Mouse (Mus musculus): ENCODE results near the gene Fut8.

The Fut8 gene

DNA sequence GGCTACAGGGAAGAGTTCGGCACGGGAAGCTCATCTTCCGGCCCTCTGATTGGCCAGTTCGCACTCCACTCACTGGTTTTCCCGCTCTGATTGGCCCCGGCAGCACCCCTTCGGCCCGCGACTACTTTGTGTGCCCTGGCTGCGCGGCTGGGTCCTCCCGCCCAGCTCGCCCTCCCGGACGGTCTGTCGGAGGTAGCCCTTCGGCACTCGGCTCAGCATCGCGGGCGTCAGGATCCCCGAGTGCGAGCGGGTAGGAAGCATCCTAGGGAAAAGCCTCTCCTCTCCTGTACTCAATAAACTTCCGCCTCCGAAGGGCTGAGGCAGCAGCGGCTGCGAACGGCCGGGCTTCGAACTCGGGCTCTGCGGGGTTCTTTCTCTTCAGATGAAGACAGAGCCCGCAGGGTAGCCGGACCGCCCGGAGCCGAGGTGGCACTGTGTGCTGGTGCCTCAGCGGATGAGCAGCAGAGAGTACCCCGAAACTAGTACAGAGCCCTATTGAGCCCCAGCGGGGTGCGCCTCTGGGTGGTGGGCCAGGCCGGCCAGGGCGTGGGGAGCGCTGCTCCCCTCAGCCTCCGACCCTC, at the start of gene Fut8:
TSS of gene Fut8 (plus strand) at position 176 of the 581 bp plus-strand sequence.
- peak; percentile 93 for DNase-seq

DNA sequence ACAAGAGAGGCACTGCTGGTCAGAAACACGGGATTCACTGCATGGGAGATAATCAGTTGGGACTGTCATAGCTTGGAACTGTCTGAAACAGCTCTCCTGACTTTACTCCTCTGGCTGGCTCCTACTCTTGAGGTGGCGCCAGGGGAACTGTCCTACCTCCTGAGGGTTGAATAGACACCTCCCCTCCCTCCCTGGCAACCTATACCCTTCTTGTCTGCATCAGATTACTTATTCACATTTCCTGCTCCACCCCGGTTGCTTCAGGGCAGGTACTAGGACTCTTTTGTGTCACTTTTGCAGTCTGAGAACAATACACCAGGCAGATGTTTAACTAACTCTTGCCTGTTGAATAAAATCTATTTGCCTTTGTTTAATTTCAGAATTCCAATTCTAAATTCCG, 48.8 kb upstream of the Fut8 start:
- no peak for DNase-seq

DNA sequence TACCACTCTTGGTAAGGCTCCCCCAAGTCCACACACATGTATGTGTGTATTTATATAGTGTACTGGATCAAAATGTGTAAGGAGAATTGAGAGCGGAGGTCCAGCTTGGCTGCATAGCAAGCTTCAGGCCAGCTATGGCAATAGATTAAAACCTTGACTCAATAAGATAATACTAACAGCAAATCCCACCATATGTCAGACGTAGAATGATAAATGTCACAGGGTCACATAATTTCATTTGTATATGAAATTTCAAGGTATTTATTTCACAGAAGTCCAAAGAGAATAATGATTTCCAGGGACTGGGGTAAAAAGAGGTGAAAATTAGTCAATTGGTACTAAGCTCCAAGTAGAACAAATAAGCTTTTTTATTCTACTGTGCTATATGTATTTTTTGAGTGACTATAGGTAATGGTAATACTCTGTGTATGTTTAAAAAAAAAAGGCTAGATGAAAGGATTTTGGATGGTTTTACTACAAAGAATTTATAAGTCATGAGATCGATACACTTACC, 47.9 kb upstream of the Fut8 start:
- no peak for DNase-seq

DNA sequence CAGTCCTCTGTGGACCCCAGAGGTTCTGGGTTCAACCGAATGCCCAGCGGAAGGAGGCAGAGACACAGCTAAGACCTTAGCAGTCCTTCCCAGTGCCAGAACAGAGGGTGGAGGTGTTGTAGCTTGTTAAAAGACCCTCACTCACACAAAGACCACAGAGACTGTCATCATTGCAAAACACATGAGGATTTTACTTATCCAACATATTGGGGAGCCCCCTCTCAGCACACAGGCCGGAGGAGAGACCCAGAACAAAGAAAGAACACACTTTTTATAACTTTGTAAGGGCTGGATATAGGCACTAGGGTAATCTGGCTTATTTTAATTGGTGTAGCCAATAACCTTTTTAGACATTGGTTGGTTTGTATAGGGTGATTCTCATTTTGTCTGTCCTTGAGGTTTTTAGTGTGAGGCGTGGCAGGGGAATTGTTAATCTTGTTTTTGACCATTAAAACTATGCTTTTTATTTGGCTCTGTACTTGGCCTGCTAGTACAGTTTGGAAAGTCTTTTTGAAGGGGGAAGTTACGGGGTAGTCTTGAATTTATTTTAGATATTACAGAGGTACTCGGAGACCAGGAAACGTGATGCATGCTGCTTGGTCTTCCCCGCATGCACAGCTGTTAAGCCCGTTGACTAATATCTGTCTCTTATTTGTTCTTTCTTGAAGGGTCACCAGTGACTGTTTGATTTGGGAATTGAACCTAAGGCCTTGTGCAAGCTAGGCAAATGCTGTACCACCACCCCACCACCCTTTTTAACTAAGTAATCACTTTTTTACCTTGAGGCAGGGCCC, 46.2 kb upstream of the Fut8 start:
- no peak for DNase-seq

DNA sequence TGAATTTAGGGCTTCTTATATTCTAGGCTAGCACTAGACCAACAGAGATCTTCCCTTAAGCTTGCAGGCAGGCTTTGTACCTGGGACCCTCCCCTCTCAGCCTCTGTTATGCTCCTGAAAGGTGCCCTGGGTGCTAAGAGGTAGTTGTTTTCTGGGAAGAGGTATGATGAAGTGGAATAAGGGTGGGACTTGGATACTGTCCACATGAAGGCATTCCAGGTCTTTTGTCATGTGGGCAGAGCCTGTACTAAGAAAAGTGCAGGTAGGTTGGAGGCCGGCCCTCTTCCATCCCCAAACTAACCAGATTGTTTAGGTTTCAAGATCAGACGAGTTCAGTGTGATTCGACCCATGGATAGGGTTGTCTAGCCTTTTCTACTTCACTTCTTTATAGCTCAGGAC, 45.2 kb upstream of the Fut8 start:
- no peak for DNase-seq

DNA sequence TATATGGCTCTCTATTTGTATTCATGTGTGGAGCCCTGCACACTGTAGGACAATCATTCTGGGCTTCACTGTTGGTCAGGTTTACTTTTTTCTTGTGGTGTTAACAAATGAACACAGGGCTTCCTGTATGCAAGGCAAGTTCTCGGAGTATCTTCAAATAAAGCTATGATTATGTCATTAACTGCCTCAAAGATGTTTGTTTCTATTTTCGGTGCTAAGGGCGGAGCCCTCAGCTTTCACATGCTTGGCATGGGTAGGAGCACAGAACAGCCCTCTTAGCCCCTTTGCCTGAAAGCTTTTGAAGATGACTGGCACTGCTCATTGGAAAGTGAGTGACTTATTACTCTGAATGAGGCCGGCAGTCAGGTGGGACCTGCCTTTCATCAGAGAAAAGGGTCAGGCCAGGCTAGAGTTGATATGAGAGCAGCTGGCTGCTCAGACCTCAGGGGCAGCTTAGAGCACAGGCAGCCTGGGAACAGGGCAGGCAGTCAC, 44.7 kb upstream of the Fut8 start:
- no peak for DNase-seq

DNA sequence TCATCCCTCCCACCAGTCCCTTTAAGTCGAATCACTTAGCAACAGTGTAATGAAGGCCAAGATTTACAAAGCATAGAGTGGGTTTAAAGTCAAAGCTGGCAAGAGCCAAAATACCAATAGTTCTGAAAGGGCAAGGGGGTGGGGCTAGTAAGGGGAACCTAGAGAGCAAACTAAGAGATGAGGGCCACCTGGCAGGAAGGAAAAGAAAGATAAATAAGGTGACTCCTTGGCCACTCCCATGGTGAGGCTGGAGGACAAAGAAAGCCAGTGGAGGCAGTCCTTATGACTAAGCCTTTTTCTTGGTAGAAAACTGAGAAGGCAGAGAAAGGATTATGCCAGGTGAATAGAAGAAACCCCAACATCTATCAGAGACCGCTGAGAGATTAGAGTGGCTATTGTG, 42.9 kb upstream of the Fut8 start:
- no peak for DNase-seq

DNA sequence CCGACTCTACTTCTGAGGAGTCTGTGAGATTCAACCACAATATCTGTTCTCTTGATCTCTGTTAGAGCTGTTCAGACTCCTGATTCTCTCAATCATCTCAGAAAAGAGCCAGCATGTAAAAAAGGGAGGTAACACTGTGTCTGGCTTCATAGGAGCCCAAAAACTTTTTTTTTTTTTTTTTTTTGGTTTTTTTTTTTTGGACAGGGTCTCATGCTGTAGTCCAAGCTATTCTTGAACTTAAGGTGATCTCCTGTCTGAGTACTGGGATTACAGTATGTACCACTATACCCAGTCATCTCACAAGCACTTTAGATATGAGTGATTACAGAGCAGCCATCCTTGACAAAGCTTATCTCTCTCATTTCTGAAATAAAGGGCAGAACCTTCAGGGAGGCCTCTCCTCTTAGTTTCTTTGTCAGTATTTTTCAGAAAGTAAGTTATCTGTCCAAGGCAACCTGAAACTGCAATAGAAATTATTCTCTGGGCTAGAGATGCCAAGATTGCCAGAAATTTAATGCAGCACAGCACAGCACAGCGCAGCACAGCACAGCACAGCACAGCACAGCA, 41.3 kb upstream of the Fut8 start:
- DNase-seq: no peak

DNA sequence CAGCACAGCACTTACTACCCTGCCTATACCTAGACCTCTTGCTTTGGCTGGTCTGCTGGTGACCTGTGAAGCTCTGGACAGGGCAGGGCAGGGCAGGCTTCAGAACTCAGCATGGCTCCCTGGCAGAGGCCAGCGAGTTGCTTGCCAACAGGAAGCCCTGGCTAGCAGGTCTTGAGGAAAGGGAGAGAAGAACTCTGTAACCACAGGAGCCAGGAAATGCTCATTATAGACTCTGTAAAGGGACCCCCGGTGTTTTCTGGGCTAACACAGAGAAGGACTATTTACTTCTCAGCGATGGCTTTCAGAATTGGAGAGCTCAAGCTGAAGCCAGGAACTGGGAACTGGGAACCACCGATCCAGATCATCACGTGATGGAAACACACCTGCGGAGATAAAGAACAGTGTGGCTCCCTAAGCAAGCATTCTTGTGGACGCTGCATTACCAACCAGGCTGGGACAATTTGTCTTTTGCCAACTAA, 40.8 kb upstream of the Fut8 start:
- peak; percentile 94 for DNase-seq

DNA sequence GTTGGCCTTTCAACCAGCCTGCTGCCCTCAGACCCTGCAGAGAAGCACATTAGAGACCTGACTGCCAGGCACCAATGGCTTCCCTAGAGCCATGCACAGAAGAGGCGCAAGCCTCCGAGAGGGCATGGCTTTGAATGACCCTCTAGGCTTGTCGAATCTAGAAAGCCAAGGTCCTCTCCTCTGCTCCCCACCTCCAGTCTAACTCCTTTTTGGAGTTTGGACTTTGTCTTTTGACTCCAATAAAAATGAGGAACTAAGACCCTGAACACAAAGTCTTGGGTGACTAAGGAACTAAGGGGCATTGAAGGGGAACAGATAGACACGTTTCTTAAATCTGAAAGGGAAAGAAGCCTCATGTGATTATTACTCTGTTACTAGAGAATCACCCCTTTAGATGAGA, 39.7 kb upstream of the Fut8 start:
- DNase-seq: no peak

DNA sequence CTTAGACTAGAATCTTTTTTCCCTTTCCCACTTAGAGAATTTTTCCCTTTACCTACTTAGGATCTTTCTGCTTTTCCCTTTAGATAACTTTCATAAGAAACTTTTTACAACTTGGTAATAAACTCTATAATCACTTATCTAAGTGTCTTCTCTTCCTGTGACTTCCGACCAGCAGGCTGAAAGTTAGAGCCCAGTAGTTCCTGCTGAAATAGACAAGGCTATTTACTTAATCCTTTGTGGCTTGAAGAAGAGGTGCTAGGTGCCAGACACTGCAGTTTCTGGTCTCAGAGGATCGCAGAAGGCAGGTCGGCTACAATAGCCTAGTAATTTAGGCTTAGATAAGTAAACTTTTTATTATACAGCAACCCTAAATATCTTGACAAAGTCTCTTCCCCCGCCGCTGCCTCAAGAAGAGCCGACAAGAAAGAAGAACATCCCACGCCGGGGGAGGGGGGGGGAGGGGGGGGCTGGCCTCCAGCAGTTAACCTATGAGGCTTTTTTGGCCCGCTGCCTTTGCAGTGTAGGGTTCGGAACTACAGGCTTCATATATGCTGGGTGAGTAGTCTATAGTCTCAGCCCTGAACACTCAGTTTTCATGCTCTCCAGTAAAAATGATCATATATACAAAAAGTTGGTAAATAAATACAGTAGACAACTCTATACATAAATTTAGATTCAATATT, 36.3 kb upstream of the Fut8 start:
- no peak for DNase-seq

DNA sequence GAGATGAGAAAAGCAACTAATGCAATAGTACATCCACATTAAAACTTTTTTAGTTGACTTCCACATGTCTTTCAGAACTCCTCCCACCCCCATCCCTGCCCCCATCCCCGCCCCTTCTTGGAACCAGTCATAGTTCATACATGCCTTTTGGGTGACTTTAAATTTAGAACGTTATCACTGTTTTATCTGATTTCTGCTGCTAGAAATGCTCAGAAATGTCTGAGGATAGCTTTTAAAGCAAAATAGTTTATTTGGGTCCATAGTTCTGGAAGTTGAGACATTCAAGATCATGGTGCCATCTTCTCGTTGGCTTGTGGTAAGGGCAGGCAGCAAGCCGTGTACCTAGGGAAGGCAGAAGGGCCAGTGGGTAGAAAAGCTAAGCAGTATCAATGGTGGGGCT, 34.8 kb upstream of the Fut8 start:
- no peak for DNase-seq

DNA sequence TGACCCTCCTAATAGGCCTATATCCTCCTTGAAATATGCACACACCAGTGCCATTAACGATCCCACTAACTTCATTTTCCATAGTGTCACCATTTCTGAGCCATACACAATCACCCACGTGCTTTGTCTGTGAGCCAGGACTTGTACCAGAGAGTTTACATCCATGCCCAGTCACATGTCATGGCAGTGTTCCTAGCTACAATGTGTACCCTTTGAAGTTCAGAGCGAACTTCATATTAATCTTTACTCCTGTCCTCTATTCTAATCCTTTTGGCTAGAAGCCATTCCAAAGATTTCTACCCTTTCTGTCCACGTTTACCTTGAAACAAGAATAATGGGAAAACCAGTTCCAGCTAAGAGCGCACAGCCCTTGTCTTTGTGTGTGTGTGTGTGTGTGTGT, 31.1 kb upstream of the Fut8 start:
- DNase-seq: no peak

DNA sequence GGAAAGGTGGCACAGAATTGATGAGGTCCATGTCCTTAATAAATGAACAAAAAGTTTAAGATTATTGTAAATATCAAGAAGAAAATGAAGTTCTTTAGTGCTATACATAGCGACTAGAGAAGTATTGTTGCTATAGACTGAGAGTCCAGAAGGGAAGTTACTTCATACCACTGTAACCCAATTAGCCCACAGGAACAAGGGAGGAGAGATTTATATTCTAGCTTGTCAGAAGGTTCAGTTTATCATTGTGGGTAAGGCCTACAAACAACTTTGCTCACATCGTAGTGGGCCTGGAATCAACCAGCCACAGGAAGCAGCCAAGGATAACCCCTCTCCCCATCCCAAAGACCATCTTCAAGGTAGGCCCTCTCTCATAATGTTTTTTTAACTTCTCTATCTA, 29.9 kb upstream of the Fut8 start:
- no peak for DNase-seq

DNA sequence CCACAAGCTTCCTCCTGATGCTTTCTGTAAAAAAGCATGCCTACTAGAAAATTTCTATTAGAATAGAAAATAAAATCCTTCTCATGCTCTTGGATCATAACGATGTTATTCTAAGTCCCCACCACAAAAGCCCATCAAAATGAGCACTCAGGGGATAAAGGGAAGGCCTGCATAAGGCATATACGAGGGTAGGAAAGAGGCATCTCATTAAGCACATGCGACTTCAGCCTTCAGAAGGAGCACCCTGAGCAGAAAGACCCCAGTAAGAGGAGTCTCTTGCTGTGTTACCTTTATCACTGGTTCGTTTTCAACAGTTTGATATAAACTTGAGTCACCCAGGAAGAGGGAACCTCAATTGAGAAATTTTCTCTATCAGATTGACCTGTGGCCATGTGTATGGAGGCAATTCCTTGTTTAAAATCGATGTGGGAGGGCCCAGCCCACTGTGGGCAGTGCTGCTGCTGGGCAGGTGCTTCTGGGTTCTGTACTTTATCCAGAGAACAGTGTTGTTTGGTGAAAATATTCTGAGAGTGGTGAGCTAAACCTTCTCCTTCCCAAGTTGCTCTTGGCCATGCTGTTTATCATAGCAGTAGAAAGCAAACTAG, 29.2 kb upstream of the Fut8 start:
- no peak for DNase-seq

DNA sequence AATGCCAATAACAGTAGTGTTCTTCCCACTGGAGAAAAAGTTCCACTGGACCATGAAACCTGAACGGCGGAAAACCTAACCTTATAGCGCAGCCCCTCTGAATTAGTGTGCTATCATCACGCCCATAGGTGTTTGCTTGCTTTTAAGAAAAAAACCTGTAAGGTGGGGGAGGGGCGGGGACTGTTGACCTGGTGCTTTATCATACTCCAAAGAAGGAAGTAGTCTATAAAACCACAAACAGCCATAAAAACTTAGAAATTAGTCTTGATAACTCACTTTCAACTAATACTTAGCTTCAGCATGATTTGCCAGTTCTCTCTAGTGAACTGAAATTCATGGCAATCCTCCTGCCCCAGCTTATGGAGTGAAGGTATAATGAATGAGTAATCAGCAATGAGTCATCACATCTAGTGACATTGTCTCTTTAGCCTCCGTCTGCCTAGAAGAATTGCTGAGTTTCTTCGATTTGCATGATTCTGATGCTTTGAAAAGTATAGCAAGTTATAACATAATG, 26.2 kb upstream of the Fut8 start:
- no peak for DNase-seq

DNA sequence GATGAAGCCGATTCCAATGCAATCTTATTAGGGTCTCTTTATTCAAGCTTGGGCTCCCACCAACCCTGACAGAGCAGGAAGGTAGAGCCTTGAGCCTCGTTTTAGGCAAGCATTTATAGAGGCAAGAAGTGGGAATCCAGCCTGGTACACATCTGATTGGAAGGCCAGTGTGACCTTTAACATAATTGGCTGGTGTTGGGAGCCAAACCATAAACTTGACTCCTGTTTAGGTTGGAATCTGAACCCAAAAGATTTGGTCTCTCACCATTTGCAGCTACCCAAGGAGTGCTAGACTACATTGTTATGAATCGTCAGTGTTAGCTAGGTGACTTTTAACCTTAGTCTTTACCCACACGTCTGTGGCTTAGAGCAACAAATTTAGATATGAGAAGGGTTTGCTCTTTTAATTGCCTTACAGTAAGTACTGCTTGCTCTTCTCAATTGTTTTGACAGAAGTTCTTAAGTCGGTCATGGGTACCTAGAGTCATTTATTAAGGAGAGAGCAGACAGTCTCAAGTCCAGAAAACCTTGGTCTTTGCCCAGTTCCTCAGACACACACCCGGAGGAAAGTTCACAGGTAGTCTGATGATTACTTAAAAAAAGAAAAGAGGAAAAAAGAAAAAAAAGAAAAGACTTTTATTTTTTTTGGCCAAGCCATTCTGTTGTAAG, 23.9 kb upstream of the Fut8 start:
- DNase-seq: no peak

DNA sequence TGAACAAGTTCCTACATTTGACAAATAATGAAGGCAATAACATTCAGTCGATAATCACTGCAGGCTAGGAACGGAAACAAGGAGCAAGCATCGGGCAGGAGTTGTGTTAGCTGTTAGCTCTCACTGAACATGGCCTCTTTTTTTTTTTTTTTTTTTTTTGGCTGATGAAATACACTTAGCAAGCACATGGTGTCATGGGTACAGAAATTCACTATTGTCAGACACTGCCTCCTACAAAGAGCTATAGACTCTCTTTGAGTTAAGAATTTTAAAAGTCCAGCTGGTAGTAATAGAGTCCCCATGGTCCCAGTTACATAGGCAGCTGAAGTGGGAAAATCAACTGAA, 23.4 kb upstream of the Fut8 start:
- DNase-seq: no peak

DNA sequence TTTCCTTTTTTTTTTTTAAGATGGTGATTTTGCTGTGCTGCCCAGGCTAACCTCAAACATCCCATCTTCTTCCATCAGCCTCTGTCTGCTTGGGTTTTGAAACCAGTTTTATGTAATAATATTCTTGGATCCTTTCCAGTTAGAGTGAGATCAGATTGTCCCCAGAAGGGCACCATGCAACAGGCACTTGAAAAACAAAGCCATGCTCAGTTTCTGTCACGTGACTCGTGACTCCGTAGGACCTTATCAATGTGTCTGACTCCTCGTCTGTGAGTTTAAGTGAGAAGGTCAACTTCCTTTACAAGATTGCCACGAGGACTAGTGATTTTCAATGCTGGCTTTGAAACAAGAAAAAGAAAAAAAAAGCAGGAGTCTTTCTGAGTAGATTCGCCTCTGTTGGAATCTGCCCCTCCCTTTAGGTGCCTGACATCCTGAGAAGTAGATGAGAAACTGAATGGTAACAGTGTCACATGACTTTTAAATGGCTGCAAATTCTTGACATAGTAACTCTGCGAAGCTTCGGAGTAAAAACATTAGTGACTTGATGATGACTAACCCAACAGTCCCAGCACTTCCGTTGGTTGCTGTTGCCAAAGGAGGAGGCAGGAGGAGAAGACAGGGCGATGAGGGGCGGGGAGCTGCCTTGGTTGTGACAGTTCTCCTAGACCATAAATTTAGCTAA, 21.3 kb upstream of the Fut8 start:
- no peak for DNase-seq

DNA sequence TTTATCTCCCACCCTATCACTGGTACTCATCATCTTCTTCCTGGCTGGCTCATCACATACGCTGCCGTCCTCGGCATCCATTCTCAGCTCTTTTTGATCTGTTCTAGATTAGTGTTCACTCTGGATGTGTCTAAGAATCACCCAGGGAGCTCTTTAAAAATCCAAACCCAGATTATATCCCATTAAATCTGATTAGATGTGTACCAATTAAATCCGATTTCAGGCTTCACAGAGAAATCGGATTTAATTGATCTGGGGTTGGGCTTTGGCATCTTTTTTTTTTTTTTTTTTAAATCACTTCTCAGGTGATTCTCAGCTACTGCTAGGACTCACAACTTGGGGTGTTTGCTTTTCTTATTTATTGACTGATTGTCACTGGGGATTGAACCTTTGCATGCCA, 17.3 kb upstream of the Fut8 start:
- DNase-seq: no peak

DNA sequence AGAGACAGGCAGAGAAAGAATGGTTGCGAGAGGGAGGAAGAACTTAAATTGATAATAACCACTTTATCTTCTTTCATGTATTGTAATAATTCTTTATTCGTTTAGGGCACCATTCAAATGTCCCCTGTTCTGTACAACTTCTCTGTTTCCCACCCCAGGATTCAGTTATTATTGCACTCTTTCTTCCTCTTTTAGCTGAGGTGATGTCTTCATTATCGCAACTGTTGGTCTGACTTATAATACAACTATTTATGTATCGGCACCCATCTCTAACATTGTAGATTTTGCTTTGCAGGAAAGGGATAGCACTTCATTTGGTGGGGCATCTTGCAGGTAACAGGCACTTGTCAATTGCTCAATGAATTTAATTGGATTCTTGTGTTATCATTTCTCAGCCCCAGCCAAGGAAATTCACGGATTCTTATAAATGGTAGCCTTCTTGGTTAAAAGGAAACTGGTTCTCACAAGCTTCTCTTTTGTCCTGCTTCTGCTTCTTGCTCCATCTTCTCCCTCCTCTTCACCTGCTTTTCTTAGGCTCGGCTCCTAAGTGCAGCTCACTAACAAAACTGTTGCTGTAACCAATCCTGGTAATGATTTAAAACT, 15.6 kb upstream of the Fut8 start:
- DNase-seq: no peak

Data from cerebellum, adult 9-10 months (tissue).